Mouse (Mus musculus) stomach, embryonic 14.5 days (tissue): ENCODE data around the gene Hist1h4h. TPM values are rescaled to one million over a fixed set of nuclear protein-coding genes. Genes with fewer than 3 reads are reported as not detected.

Source experiments
- ATAC-seq: fragments of 200-750 bp; cut with Nextera tagmentation; 2 replicates; pipeline ENCODE4 v1.8.0; 2017; ENCODE audit warnings: low read depth, moderate TSS enrichment; ENCODE audit not compliant: insufficient number of reproducible peaks, insufficient read depth, low FRiP score
- H3K27ac ChIP-seq: fragments of 300-500 bp; sonication (generic); 2 replicates; pipeline ENCODE4 v1.5.1; 2014; ENCODE audit warnings: mild to moderate bottlenecking, low read length, moderate library complexity, mixed read lengths
- H3K27me3 ChIP-seq: fragments of 300-500 bp; sonication (generic); 2 replicates; pipeline ENCODE4 v1.6.1; 2014; ENCODE audit warnings: low read length, control low read depth, mixed read lengths; ENCODE audit not compliant: control insufficient read depth, insufficient read depth
- H3K36me3 ChIP-seq: fragments of 300-500 bp; sonication (generic); 2 replicates; pipeline ENCODE4 v1.6.1; 2014; ENCODE audit warnings: mild to moderate bottlenecking, control low read depth, low read length, moderate library complexity, mixed read lengths; ENCODE audit not compliant: control insufficient read depth, insufficient read depth
- H3K4me1 ChIP-seq: fragments of 300-500 bp; sonication (generic); 2 replicates; pipeline ENCODE4 v1.6.1; 2014; ENCODE audit warnings: low read length, control low read depth, mixed read lengths; ENCODE audit not compliant: control insufficient read depth, insufficient read depth
- H3K4me2 ChIP-seq: fragments of 300-500 bp; sonication (generic); replicated peaks from 2 replicates; pipeline ENCODE4 v1.6.1; 2014; ENCODE audit warnings: low read depth, low read length, control low read depth
- H3K4me3 ChIP-seq: fragments of 300-500 bp; sonication (generic); 2 replicates; pipeline ENCODE4 v1.5.1; 2014; ENCODE audit warnings: low read depth, low read length, control low read depth
- H3K9ac ChIP-seq: fragments of 300-500 bp; sonication (generic); replicated peaks from 2 replicates; pipeline ENCODE4 v1.6.1; 2014; ENCODE audit warnings: low read depth, mild to moderate bottlenecking, control low read depth, low read length, moderate library complexity, mixed read lengths
- H3K9me3 ChIP-seq: fragments of 300-500 bp; sonication (generic); 2 replicates; pipeline ENCODE4 v1.6.1; 2016; ENCODE audit warnings: low read depth, low read length, control low read depth; ENCODE audit not compliant: control insufficient read depth
- WGBS: fragments of 180-500 bp; shearing (Covaris S2); extraction: QIAGEN DNeasy Blood & Tissue Kit; methylation state at CpG from one replicate; pipeline ENCODE4 v1.1.7; 2014; 5-methylcytosine and 5-hydroxymethylcytosine counted together
- polyA plus RNA-seq: library from polyadenylated mRNA; unstranded; fragments of >200 nt; fragmentation: Nextera tagmentation; extraction: Ambion mirVana; gene quantifications from 2 replicates; pipeline ENCODE4 v1.2.1, GENCODE M21; 2014

Hist1h4h gene
- polyA plus RNA-seq, 1 experiment from 2014 or later: 6.7 TPM

GRCm38 (mm10) chr13:23497656-23498321, 33.1 kb upstream of the Hist1h4h start:
- no peaks in the 10 kb centered on the region for H3K27me3 ChIP-seq
- no peak for ATAC-seq
- no peaks in the 10 kb centered on the region for H3K36me3 ChIP-seq
- H3K9me3 ChIP-seq: no peaks in the 10 kb centered on the region
- H3K4me1 ChIP-seq: peaks cover 15% of the 10 kb centered on the region; the same call in 1 of the 2 replicates
- H3K4me2 ChIP-seq: peak overlapping the region; percentile 50
- peak overlapping the region; percentile 28 for H3K4me3 ChIP-seq
- no peak overlapping the region for H3K27ac ChIP-seq
- 7% methylated on average over 19 of the region's 19 CpGs for WGBS
- H3K9ac ChIP-seq: no peak overlapping the region

DNA sequence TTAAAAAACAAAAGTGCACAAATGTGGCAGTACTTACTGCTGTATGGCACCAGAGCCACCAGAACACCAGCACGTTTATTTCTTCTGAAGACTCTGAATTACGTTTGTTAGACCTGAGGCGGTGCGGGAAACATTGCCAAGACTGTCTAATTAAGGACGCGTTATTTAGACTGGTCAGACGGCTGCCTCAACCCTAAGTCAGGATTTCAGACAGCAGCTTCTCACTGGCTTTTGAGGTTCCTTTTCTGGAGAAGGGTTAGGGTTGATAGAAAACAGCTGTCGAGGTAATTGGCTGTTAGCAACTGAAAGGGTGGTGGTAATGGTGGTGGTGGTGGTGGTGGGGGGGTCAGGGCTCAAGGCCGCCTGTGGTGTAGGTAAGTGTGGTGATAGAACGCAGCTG, 32.2 kb upstream of the Hist1h4h start:
- H3K9ac ChIP-seq: no peak overlapping the region
- H3K9me3 ChIP-seq: no peaks in the 10 kb centered on the region
- no peaks in the 10 kb centered on the region for H3K36me3 ChIP-seq
- H3K4me2 ChIP-seq: peak overlapping the region; percentile 50
- H3K27me3 ChIP-seq: no peaks in the 10 kb centered on the region
- H3K4me3 ChIP-seq: peak overlapping the region; percentile 28
- H3K4me1 ChIP-seq: peaks cover 15% of the 10 kb centered on the region; the same call in 1 of the 2 replicates
- no peak overlapping the region for H3K27ac ChIP-seq
- no peak; the same call in 1 of the 2 replicates for ATAC-seq
- 5% methylated on average over 10 of the region's 10 CpGs for WGBS

DNA sequence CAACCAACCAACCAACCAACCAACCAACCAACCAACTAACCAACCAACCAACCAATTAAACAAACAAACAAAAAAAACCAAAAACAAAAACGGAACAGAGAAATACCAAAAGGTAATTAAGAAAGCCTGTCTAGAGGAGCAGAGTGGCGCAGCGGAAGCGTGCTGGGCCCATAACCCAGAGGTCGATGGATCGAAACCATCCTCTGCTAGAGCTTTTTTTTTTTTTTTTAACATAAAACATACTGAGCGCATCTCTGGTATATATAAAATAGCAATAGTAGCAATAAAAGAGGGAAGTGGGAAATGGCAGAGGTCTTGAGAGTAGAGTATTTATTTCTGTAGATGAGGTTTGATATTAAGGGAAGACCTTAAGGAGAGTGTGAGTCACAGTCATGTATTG, 30.9 kb upstream of the Hist1h4h start:
- 17% methylated on average over 7 of the region's 7 CpGs for WGBS
- Histone ChIP-seq H3K9me3 (no peaks in the 10 kb centered on the region), H3K27ac (no peak overlapping the region), H3K27me3 (no peaks in the 10 kb centered on the region), H3K4me3 (no peak overlapping the region), H3K4me2 (0 out of 2 replicates have a peak overlapping the region, but pooled peaks have one; percentile 3), H3K9ac (no peak overlapping the region), H3K4me1 (peaks cover 16% of the 10 kb centered on the region; the same call in 1 of the 2 replicates), H3K36me3 (no peaks in the 10 kb centered on the region)
- ATAC-seq: no peak

DNA sequence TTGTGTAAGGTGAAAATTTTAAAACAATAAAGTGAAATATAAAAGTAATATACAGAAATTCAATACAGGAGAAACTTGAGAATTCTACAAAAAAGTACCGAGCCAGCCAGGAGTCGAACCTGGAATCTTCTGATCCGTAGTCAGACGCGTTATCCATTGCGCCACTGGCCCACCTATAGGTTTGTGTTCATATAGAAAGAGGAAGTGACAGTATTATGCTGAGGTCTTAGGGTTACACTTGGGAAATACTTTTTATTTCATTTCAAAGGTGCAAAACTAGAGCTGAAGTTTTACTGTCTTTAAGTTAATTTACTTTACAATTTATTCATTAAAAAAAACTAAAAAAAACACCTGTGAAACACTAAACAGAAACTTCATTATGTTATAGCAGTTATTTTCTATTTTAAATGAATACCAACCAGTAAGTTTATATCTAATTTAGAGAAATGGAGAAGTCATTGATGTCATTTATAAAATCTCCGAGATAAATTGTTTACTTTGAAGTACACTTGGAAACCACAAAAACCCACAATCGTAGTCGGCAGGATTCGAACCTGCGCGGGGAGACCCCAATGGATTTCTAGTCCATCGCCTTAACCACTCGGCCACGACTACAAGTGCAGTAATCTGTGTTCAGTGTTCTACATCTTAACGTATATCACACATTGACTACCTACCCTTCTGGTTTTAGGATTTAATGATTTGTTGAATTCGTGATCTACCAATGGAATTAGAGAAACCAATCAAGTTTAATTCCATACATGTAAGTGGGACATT, 30.2 kb upstream of the Hist1h4h start:
- Histone ChIP-seq H3K9ac (no peak overlapping the region), H3K4me1 (peaks cover 22% of the 10 kb centered on the region; the same call in 1 of the 2 replicates), H3K4me2 (peak overlapping the region; percentile 27; the same call in 1 of the 2 replicates), H3K4me3 (0 out of 2 replicates have a peak overlapping the region, but pooled peaks have one; percentile 8), H3K27ac (no peak overlapping the region), H3K9me3 (no peaks in the 10 kb centered on the region), H3K36me3 (no peaks in the 10 kb centered on the region), H3K27me3 (no peaks in the 10 kb centered on the region)
- 5% methylated on average over 17 of the region's 17 CpGs for WGBS
- 0 out of 2 replicates have a peak, but pooled peaks have one; percentile 65 for ATAC-seq

- Histone ChIP-seq H3K9ac (no peak overlapping the region), H3K27me3 (no peaks in the 10 kb centered on the region), H3K9me3 (no peaks in the 10 kb centered on the region), H3K4me3 (0 out of 2 replicates have a peak overlapping the region, but pooled peaks have one; percentile 8), H3K4me1 (peaks cover 22% of the 10 kb centered on the region; the same call in 1 of the 2 replicates), H3K4me2 (peak overlapping the region; percentile 27), H3K36me3 (no peaks in the 10 kb centered on the region), H3K27ac (no peak overlapping the region)
- WGBS: 23% methylated on average over 5 of the region's 5 CpGs
- no peak for ATAC-seq
These were observed 29.3 kb upstream of the Hist1h4h start for GRCm38 (mm10) chr13:23501511-23501910.

DNA sequence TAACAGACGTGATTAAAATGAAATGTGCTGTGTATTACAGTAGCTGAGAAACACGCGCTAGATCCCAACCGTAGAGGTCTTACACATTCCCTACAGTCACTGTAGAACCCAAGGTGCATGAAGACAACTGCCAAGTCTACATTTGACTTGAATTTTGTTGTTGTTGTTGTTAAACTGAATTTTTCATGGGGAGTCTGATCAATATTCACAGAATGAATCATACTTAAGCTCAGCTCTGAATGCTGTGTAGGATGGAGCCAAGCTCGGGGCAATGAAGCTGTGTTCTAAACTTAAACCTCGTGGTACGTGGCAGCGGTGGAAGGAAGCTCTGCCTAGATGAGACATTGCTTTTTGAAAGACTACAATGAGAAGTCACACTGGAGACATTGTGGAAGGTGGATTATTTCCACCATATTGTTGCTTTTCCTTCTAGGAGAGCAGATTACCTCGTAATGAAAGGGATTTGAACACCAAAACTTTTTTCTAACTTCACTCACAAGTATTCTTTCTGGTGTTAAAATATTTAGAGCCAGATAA, 28.8 kb upstream of the Hist1h4h start:
- peaks cover 22% of the 10 kb centered on the region; the same call in 1 of the 2 replicates for H3K4me1 ChIP-seq
- no peaks in the 10 kb centered on the region for H3K9me3 ChIP-seq
- no peak overlapping the region for H3K4me3 ChIP-seq
- no peaks in the 10 kb centered on the region for H3K36me3 ChIP-seq
- 35% methylated on average over 9 of the region's 9 CpGs for WGBS
- ATAC-seq: no peak
- no peak overlapping the region for H3K9ac ChIP-seq
- H3K27ac ChIP-seq: no peak overlapping the region
- peak overlapping the region; percentile 27 for H3K4me2 ChIP-seq
- no peaks in the 10 kb centered on the region for H3K27me3 ChIP-seq

- Histone ChIP-seq H3K27me3 (no peaks in the 10 kb centered on the region), H3K4me2 (no peak overlapping the region), H3K9ac (no peak overlapping the region), H3K27ac (no peak overlapping the region), H3K4me3 (no peak overlapping the region), H3K4me1 (peaks cover 18% of the 10 kb centered on the region; the same call in 1 of the 2 replicates), H3K36me3 (no peaks in the 10 kb centered on the region), H3K9me3 (no peaks in the 10 kb centered on the region)
- WGBS: 55% methylated on average over 4 of the region's 4 CpGs
- ATAC-seq: no peak
These were observed 27.9 kb upstream of the Hist1h4h start for GRCm38 (mm10) chr13:23502916-23503315.

- Histone ChIP-seq H3K9ac (no peak overlapping the region), H3K4me2 (peak overlapping the region; percentile 16; the same call in 1 of the 2 replicates), H3K9me3 (no peaks in the 10 kb centered on the region), H3K4me3 (no peak overlapping the region), H3K4me1 (peaks cover 13% of the 10 kb centered on the region; the same call in 1 of the 2 replicates), H3K27me3 (no peaks in the 10 kb centered on the region), H3K36me3 (no peaks in the 10 kb centered on the region), H3K27ac (no peak overlapping the region)
- 5% methylated on average over 9 of the region's 9 CpGs for WGBS
- ATAC-seq: no peak
These were observed 27.1 kb upstream of the Hist1h4h start for GRCm38 (mm10) chr13:23503797-23504196.
